Mouse (Mus musculus): ENCODE data around the gene Gm20388.

- TF ChIP-seq GATA1 (IDR thresholded peaks at IDR 0.05; ENCODE audit: low read length) (no peak), TAL1 (IDR thresholded peaks at IDR 0.05; ENCODE audit: low read length) (no peak)
Measured at GRCm38 (mm10) chr8:122442356-122442755, 2531.7 kb downstream of the Gm20388 start.

All from erythroblast, embryonic 14.5 days (primary cell).